Mouse (Mus musculus): Measurements from ENCODE around the gene Olfr642. TPM values are rescaled to one million over a fixed set of nuclear protein-coding genes. Genes with fewer than 3 reads are reported as not detected.

Gene Olfr642
- polyA plus RNA-seq, 1 experiment from 2014 or later = not detected

- Histone ChIP-seq H3K4me3 (ENCODE audit: low read depth, low read length) (no peak within 1 kb of the TSS), H3K27me3 (ENCODE audit: control insufficient read depth, insufficient read depth, low read length) (no peaks in the 10 kb centered on the region), H3K27ac (replicated peaks; ENCODE audit: low read depth, low read length) (no peak within 1 kb of the TSS), H3K9ac (replicated peaks; ENCODE audit: low read length) (no peak within 1 kb of the TSS), H3K4me1 (ENCODE audit: control insufficient read depth, insufficient read depth, low read length) (no peaks in the 10 kb centered on the region), H3K36me3 (replicated peaks; ENCODE audit: control insufficient read depth, insufficient read depth, low read depth, low read length) (no peaks in the 10 kb centered on the region), H3K9me3 (replicated peaks; ENCODE audit: control insufficient read depth, low read length) (no peaks in the 10 kb centered on the region), H3K4me2 (ENCODE audit: low read depth, low read length) (no peak within 1 kb of the TSS)
- WGBS = 71% methylated on average over 6 of the region's 6 CpGs
- no peak for ATAC-seq (replicated peaks; ENCODE audit: insufficient number of reproducible peaks, low FRiP score, low TSS enrichment, low read depth)
- DNase-seq (ENCODE audit: low spot score) = no peak
Observed at GRCm38 (mm10) chr7:104025473-104025872, 27.0 kb downstream of the Olfr642 start, which contains the start of gene Olfr640. Olfr640 (minus strand) TSS chr7:104025573.

- ATAC-seq (replicated peaks; ENCODE audit: insufficient number of reproducible peaks, low FRiP score, low TSS enrichment, low read depth) (no peak), DNase-seq (ENCODE audit: low spot score) (no peak)
- H3K27ac ChIP-seq (replicated peaks; ENCODE audit: low read depth, low read length) = no peak overlapping the region
- H3K9ac ChIP-seq (replicated peaks; ENCODE audit: low read length) = no peak overlapping the region
- H3K4me1 ChIP-seq (ENCODE audit: control insufficient read depth, insufficient read depth, low read length) = no peaks in the 10 kb centered on the region
- no peak overlapping the region for H3K4me2 ChIP-seq (ENCODE audit: low read depth, low read length)
- H3K36me3 ChIP-seq (replicated peaks; ENCODE audit: control insufficient read depth, insufficient read depth, low read depth, low read length) = no peaks in the 10 kb centered on the region
- H3K9me3 ChIP-seq (replicated peaks; ENCODE audit: control insufficient read depth, low read length) = no peaks in the 10 kb centered on the region
- 93% methylated on average over 6 of the region's 6 CpGs for WGBS
- no peak overlapping the region for H3K4me3 ChIP-seq (ENCODE audit: low read depth, low read length)
- H3K27me3 ChIP-seq (ENCODE audit: control insufficient read depth, insufficient read depth, low read length) = no peaks in the 10 kb centered on the region
Observed at GRCm38 (mm10) chr7:104021651-104022050, 30.8 kb downstream of the Olfr642 start.

GRCm38 (mm10) chr7:104018953-104019352 lies 33.5 kb downstream of the Olfr642 start:
- H3K9me3 ChIP-seq (replicated peaks; ENCODE audit: control insufficient read depth, low read length) = no peaks in the 10 kb centered on the region
- H3K27me3 ChIP-seq (ENCODE audit: control insufficient read depth, insufficient read depth, low read length) = no peaks in the 10 kb centered on the region
- no peaks in the 10 kb centered on the region for H3K36me3 ChIP-seq (replicated peaks; ENCODE audit: control insufficient read depth, insufficient read depth, low read depth, low read length)
- H3K9ac ChIP-seq (replicated peaks; ENCODE audit: low read length) = no peak overlapping the region
- no peak overlapping the region for H3K4me3 ChIP-seq (ENCODE audit: low read depth, low read length)
- no peak overlapping the region for H3K4me2 ChIP-seq (ENCODE audit: low read depth, low read length)
- ATAC-seq (replicated peaks; ENCODE audit: insufficient number of reproducible peaks, low FRiP score, low TSS enrichment, low read depth) = no peak
- H3K27ac ChIP-seq (replicated peaks; ENCODE audit: low read depth, low read length) = no peak overlapping the region
- no peaks in the 10 kb centered on the region for H3K4me1 ChIP-seq (ENCODE audit: control insufficient read depth, insufficient read depth, low read length)
- no peak for DNase-seq (ENCODE audit: low spot score)
- 87% methylated on average over 1 of the region's 1 CpGs for WGBS

GRCm38 (mm10) chr7:104017203-104017602 lies 35.3 kb downstream of the Olfr642 start, which contains the start of gene Olfr639:
Olfr639 (minus strand) TSS chr7:104017303.
- Histone ChIP-seq H3K9me3 (replicated peaks; ENCODE audit: control insufficient read depth, low read length) (no peaks in the 10 kb centered on the region), H3K4me3 (ENCODE audit: low read depth, low read length) (no peak within 1 kb of the TSS), H3K4me1 (ENCODE audit: control insufficient read depth, insufficient read depth, low read length) (no peaks in the 10 kb centered on the region), H3K27me3 (ENCODE audit: control insufficient read depth, insufficient read depth, low read length) (no peaks in the 10 kb centered on the region), H3K4me2 (ENCODE audit: low read depth, low read length) (no peak within 1 kb of the TSS), H3K9ac (replicated peaks; ENCODE audit: low read length) (no peak within 1 kb of the TSS), H3K27ac (replicated peaks; ENCODE audit: low read depth, low read length) (no peak within 1 kb of the TSS), H3K36me3 (replicated peaks; ENCODE audit: control insufficient read depth, insufficient read depth, low read depth, low read length) (no peaks in the 10 kb centered on the region)
- no peak for DNase-seq (ENCODE audit: low spot score)
- ATAC-seq (replicated peaks; ENCODE audit: insufficient number of reproducible peaks, low FRiP score, low TSS enrichment, low read depth) = no peak

- ATAC-seq (replicated peaks; ENCODE audit: insufficient number of reproducible peaks, low FRiP score, low TSS enrichment, low read depth) (no peak), DNase-seq (ENCODE audit: low spot score) (no peak)
- Histone ChIP-seq H3K36me3 (replicated peaks; ENCODE audit: control insufficient read depth, insufficient read depth, low read depth, low read length) (no peaks in the 10 kb centered on the region), H3K9ac (replicated peaks; ENCODE audit: low read length) (no peak overlapping the region), H3K4me2 (ENCODE audit: low read depth, low read length) (no peak overlapping the region), H3K4me1 (ENCODE audit: control insufficient read depth, insufficient read depth, low read length) (no peaks in the 10 kb centered on the region), H3K4me3 (ENCODE audit: low read depth, low read length) (no peak overlapping the region), H3K9me3 (replicated peaks; ENCODE audit: control insufficient read depth, low read length) (no peaks in the 10 kb centered on the region), H3K27ac (replicated peaks; ENCODE audit: low read depth, low read length) (no peak overlapping the region), H3K27me3 (ENCODE audit: control insufficient read depth, insufficient read depth, low read length) (no peaks in the 10 kb centered on the region)
Observed at GRCm38 (mm10) chr7:103999124-103999523, 53.3 kb downstream of the Olfr642 start.

GRCm38 (mm10) chr7:103998446-103998845 lies 54.0 kb downstream of the Olfr642 start, which contains the start of gene Olfr638:
Olfr638 (plus strand) TSS chr7:103998746.
- H3K27ac ChIP-seq (replicated peaks; ENCODE audit: low read depth, low read length) = no peak within 1 kb of the TSS
- no peak within 1 kb of the TSS for H3K4me2 ChIP-seq (ENCODE audit: low read depth, low read length)
- H3K9me3 ChIP-seq (replicated peaks; ENCODE audit: control insufficient read depth, low read length) = no peaks in the 10 kb centered on the region

More at GRCm38 (mm10) chr7:103998446-103998845, 54.0 kb downstream of the Olfr642 start, which contains the start of gene Olfr638:
- Histone ChIP-seq H3K9ac (replicated peaks; ENCODE audit: low read length) (no peak within 1 kb of the TSS), H3K4me1 (ENCODE audit: control insufficient read depth, insufficient read depth, low read length) (no peaks in the 10 kb centered on the region), H3K27me3 (ENCODE audit: control insufficient read depth, insufficient read depth, low read length) (no peaks in the 10 kb centered on the region), H3K4me3 (ENCODE audit: low read depth, low read length) (no peak within 1 kb of the TSS), H3K36me3 (replicated peaks; ENCODE audit: control insufficient read depth, insufficient read depth, low read depth, low read length) (no peaks in the 10 kb centered on the region)
- no peak for DNase-seq (ENCODE audit: low spot score)
- no peak for ATAC-seq (replicated peaks; ENCODE audit: insufficient number of reproducible peaks, low FRiP score, low TSS enrichment, low read depth)

Other genes with a start within 250 kb of the Olfr642 start
- gene Hbb-bt, start 238.7 kb downstream of the Olfr642 start, polyA plus RNA-seq (2014; fragmentation: Nextera tagmentation; extraction: Ambion mirVana) = 629 and 683 TPM in 2 replicates
- gene Hbb-bs, start 224.6 kb downstream of the Olfr642 start, polyA plus RNA-seq (2014; fragmentation: Nextera tagmentation; extraction: Ambion mirVana) = 224 and 252 TPM in 2 replicates
- gene Hbb-bh2, start 212.1 kb downstream of the Olfr642 start, polyA plus RNA-seq (2014; fragmentation: Nextera tagmentation; extraction: Ambion mirVana) = not detected in 2 replicates
- gene Hbb-bh1, start 209.5 kb downstream of the Olfr642 start, polyA plus RNA-seq (2014; fragmentation: Nextera tagmentation; extraction: Ambion mirVana) = 2,335 TPM in 2 replicates
- gene Hbb-y, start 199.4 kb downstream of the Olfr642 start, polyA plus RNA-seq (2014; fragmentation: Nextera tagmentation; extraction: Ambion mirVana) = 9,508 and 10,275 TPM in 2 replicates
- gene Olfr66, start 166.4 kb downstream of the Olfr642 start, polyA plus RNA-seq (2014; fragmentation: Nextera tagmentation; extraction: Ambion mirVana) = not detected in 2 replicates
- not detected in 2 replicates for gene Olfr64, start 158.2 kb downstream of the Olfr642 start, polyA plus RNA-seq (2014; fragmentation: Nextera tagmentation; extraction: Ambion mirVana)
- gene Olfr65, start 149.2 kb downstream of the Olfr642 start, polyA plus RNA-seq (2014; fragmentation: Nextera tagmentation; extraction: Ambion mirVana) = not detected in 2 replicates
- gene Olfr631, start 123.8 kb downstream of the Olfr642 start, polyA plus RNA-seq (2014; fragmentation: Nextera tagmentation; extraction: Ambion mirVana) = not detected in 2 replicates
- not detected in 2 replicates for gene Olfr632, start 118.3 kb downstream of the Olfr642 start, polyA plus RNA-seq (2014; fragmentation: Nextera tagmentation; extraction: Ambion mirVana)
- gene Olfr633, start 108.2 kb downstream of the Olfr642 start, polyA plus RNA-seq (2014; fragmentation: Nextera tagmentation; extraction: Ambion mirVana) = not detected in 2 replicates
- not detected in 2 replicates for gene Olfr635, start 81.5 kb downstream of the Olfr642 start, polyA plus RNA-seq (2014; fragmentation: Nextera tagmentation; extraction: Ambion mirVana)
- not detected in 2 replicates for gene Olfr638, start 53.9 kb downstream of the Olfr642 start, polyA plus RNA-seq (2014; fragmentation: Nextera tagmentation; extraction: Ambion mirVana)
- not detected in 2 replicates for gene Olfr639, start 35.4 kb downstream of the Olfr642 start, polyA plus RNA-seq (2014; fragmentation: Nextera tagmentation; extraction: Ambion mirVana)
- gene Olfr640, start 27.1 kb downstream of the Olfr642 start, polyA plus RNA-seq (2014; fragmentation: Nextera tagmentation; extraction: Ambion mirVana) = not detected in 2 replicates
- not detected in 2 replicates for gene Olfr641, start 17.2 kb downstream of the Olfr642 start, polyA plus RNA-seq (2014; fragmentation: Nextera tagmentation; extraction: Ambion mirVana)
- not detected in 2 replicates for gene 4930516K23Rik, start 8.8 kb upstream of the Olfr642 start, polyA plus RNA-seq (2014; fragmentation: Nextera tagmentation; extraction: Ambion mirVana)
- gene Olfr644, start 19.2 kb upstream of the Olfr642 start, polyA plus RNA-seq (2014; fragmentation: Nextera tagmentation; extraction: Ambion mirVana) = not detected in 2 replicates
- not detected in 2 replicates for gene Olfr645, start 32.8 kb upstream of the Olfr642 start, polyA plus RNA-seq (2014; fragmentation: Nextera tagmentation; extraction: Ambion mirVana)
- not detected in 2 replicates for gene Olfr646, start 52.2 kb upstream of the Olfr642 start, polyA plus RNA-seq (2014; fragmentation: Nextera tagmentation; extraction: Ambion mirVana)
- not detected in 2 replicates for gene Ubqln5, start 77.2 kb upstream of the Olfr642 start, polyA plus RNA-seq (2014; fragmentation: Nextera tagmentation; extraction: Ambion mirVana)
- not detected in 2 replicates for gene Olfr643, start 84.7 kb upstream of the Olfr642 start, polyA plus RNA-seq (2014; fragmentation: Nextera tagmentation; extraction: Ambion mirVana)
- not detected in 2 replicates for gene Ubqln3, start 90.6 kb upstream of the Olfr642 start, polyA plus RNA-seq (2014; fragmentation: Nextera tagmentation; extraction: Ambion mirVana)
- gene Ubqlnl, start 97.9 kb upstream of the Olfr642 start, polyA plus RNA-seq (2014; fragmentation: Nextera tagmentation; extraction: Ambion mirVana) = not detected in 2 replicates
- gene Olfm5, start 112.2 kb upstream of the Olfr642 start, polyA plus RNA-seq (2014; fragmentation: Nextera tagmentation; extraction: Ambion mirVana) = not detected in 2 replicates
- gene Olfr648, start 130.7 kb upstream of the Olfr642 start, polyA plus RNA-seq (2014; fragmentation: Nextera tagmentation; extraction: Ambion mirVana) = 0.15 and 0.27 TPM in 2 replicates
- not detected in 2 replicates for gene Olfr649, start 143.3 kb upstream of the Olfr642 start, polyA plus RNA-seq (2014; fragmentation: Nextera tagmentation; extraction: Ambion mirVana)
- gene Trim6, start 166.1 kb upstream of the Olfr642 start, polyA plus RNA-seq (2014; fragmentation: Nextera tagmentation; extraction: Ambion mirVana) = 2.9 and 3.5 TPM in 2 replicates
- gene Trim34a, start 191.8 kb upstream of the Olfr642 start, polyA plus RNA-seq (2014; fragmentation: Nextera tagmentation; extraction: Ambion mirVana) = 0.83 and 0.98 TPM in 2 replicates
- gene Trim5, start 235.4 kb upstream of the Olfr642 start, polyA plus RNA-seq (2014; fragmentation: Nextera tagmentation; extraction: Ambion mirVana) = 0.11 TPM in 1 of 2 replicates, not detected in the other